Mouse (Mus musculus) gastrocnemius, adult 8-10 months (tissue): ENCODE data around the gene Cux2. TPM values are rescaled to one million over a fixed set of nuclear protein-coding genes. Genes with fewer than 3 reads are reported as not detected.

Experiments
- DNase-seq, 2 experiments: peaks; one replicate each; pipeline ENCODE4 v3.0.0; 2022; ENCODE audit warnings: low spot score in 2 of 2
- total RNA-seq, 4 experiments: library from RNA; stranded (reverse); gene quantifications; 2 replicates each; pipeline ENCODE4 v1.2.4; 2022

Gene Cux2
- total RNA-seq, 4 experiments from 2014 or later = 1.8 to 3.4 (median 2.3) TPM

- no peak for DNase-seq
Measured at GRCm38 (mm10) chr5:121924423-121924822, 125.5 kb downstream of the Cux2 start.

DNA sequence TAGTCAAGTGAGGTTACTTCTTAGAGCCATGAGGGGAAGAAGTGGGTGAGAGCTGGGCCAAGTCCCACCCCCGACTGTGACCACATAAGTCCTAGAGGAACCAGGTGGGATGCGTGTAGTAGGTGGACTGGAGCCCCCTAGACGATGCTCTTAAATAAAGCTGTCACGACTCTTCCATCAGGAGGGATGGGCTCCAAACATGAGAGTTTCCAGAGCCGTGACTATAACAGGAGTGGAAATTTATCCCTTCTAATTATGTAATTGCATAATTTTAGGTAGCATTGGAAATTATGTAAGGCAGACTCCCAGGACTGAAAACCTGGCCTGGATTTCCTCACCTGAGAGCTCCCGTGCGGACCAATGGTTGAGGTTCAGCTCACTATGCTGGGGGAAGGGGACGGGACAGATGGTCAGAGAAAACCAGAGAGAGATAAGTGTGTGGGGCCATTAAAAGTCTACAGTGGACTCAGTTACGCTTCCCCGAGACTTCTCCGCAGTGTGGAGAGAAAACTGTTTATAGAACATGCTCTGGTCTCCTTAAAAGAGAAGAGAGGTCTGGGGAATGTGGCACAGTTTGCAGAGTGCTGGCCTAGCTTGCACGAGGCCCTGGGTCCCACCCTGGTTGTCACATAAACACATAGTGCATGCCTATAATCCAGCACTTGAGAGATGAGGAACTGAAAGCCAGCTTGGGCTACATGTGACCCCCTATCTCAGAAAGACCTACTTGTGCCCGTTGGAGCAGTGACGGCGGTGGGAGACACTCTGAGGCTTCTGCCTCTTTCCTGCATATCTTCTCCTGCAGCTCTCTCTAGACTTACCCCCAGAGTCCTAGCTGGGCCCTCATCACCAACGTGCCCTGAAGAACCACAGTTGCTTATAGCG lies 126.7 kb downstream of the Cux2 start:
- DNase-seq = no peak

DNA sequence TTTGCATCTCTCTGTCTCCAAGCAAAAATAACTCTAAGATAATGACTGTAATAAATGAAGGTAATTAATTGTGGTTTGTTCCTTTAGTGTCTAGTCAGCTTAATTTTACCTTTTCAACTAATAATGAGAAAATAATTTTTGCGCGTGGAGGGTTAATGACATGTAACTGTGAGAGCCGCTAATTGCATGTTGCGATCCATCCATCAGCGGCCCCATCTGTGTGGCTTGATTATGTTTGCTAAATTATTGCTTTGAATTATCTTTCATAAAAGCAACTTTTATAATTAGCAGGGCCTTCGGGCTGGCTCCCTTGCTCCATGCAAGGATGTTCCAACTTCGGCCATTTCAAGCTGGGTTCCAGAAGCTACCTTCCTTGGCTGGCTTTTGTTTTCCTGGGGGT lies 130.7 kb downstream of the Cux2 start:
- DNase-seq = no peak

- no peak for DNase-seq
Measured at GRCm38 (mm10) chr5:121916813-121917212, 133.1 kb downstream of the Cux2 start.

DNA sequence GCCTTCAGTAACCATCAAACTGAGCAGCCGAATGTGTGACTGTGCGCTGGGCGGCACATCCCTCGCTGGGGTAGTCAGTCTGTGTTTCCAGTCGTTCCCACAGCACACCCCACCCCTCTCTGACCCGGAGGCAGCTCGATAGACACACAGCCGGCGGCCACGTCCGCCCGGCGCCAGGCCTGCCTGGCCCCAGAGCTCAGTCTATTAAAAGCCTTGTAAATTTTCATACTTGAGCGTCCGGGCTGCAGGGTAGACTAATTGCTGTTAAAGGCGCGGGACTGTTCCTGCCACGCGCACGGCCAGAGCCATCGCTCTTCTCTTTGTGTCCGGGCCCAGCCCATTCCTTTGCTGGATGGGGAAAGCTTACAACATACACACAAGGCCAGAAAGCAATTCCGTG lies 135.9 kb downstream of the Cux2 start:
- no peak for DNase-seq

- no peak for DNase-seq
Measured at GRCm38 (mm10) chr5:121909226-121909985, 140.5 kb downstream of the Cux2 start.

DNA sequence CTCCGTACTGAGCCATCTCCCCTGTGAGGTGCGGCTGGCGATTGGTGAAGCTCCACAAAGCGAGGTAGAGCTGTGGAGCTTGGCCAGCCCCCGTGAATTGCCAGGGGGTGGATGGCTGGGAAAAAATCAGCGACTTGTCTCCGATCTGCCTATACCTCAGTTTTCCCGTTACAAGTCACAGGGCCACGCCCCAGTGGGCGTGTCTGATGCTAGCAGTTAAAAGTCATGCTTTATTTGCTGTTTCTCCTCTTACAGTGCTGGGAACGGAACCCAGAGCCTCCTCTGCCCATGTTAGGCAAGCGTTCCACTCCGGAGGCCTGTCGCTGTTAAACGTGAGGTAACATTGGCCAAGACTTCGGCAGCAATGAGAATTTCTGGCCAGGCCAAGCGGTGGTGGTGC lies 144.2 kb downstream of the Cux2 start:
- DNase-seq = no peak

- no peak for DNase-seq
Measured at GRCm38 (mm10) chr5:121904799-121905198, 145.1 kb downstream of the Cux2 start.

- no peak for DNase-seq
Measured at GRCm38 (mm10) chr5:121902809-121903745, 146.8 kb downstream of the Cux2 start.

DNA sequence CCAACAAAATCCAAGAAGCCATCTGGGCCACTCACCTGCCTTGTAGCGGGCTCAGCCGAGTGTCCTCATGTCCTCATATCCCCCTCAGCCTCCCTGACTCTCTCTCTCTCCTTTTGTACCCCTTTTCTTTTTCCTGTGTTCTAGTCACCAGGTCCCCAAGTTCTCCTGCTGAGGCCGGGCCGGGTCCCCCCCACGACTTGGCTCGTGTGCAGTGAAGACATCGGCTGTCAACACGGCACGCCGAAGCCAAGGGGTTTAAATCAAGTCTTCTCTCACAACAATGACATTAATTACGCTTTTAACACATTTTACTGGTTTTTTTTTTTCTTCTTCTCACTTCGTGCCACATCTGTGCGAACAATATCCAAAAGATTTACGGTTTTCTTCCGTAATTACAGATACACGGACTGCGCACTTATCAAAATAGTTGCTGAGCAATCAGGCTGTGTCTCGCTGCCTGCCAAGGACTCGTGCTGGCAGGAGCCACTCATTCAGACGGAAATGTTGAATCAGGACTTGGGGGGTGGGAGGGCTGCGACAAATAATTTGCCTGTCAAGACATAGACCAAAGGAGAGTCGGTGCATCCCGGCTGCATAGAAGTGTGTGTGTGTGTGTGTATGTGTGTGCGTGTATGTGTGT lies 154.7 kb downstream of the Cux2 start:
- DNase-seq = no peak

- no peak for DNase-seq
Measured at GRCm38 (mm10) chr5:121894647-121895046, 155.3 kb downstream of the Cux2 start.

DNA sequence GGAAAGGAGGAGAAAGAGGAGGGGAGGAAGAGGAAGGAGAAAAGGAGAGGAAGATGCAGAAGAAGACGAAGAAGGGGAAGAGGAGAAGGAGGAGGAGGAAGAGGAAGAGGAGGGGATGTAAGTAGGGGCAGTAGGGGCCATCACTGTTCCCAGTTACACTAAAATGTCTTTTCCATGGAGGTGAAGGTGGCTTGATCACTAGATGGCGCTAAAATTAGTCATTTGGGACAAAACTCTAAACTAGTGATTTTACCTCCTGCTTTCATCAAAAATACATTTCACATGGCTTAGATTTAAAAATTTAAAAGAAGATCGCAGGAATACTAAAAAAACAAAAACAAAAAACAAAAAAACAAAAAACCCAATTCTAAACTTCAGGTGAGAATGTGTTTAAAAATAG lies 156.3 kb downstream of the Cux2 start:
- DNase-seq = no peak

DNA sequence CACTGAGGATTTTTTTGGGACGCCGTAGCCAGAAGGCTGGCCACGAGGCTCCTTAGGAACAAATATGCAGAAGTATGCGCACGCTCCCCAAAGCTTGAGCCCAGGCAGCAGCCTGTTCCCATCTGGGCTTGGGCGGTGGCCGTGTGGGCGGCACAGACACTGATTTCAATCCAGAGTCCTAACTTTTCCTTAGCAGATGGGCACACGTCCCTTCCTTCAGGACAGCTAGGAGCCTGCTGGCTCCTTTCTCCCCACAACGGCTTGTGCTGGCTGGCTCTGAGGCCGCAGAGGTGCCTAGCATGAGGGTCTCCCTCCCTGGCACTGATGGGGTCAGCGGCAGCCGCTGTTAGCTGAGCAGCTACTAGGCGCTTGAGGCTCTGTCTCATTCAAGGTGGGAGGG lies 157.6 kb downstream of the Cux2 start:
- DNase-seq = no peak

- no peak for DNase-seq
Measured at GRCm38 (mm10) chr5:121890925-121891324, 159.0 kb downstream of the Cux2 start.

- DNase-seq = no peak
Measured at GRCm38 (mm10) chr5:121889819-121890362, 160.0 kb downstream of the Cux2 start.

DNA sequence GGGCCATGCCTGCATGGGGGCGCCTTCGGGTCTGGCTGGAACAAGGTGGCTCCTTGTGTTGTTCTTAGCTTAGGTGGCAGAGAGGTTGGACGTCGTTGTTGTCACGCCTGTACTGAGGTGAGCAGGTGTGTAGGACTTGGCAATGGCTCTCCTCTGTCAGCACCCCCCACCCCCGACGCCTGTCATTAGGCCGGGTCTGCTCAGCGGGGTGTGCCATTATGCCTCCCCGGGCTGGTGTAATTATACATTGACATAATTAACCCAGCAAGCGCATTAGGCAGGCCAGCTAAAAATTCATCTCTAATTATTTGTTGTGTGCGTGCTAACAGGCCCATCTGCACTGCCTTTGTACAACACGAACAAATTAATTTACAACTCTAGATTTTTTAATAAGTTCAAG lies 160.5 kb downstream of the Cux2 start:
- DNase-seq = no peak

DNA sequence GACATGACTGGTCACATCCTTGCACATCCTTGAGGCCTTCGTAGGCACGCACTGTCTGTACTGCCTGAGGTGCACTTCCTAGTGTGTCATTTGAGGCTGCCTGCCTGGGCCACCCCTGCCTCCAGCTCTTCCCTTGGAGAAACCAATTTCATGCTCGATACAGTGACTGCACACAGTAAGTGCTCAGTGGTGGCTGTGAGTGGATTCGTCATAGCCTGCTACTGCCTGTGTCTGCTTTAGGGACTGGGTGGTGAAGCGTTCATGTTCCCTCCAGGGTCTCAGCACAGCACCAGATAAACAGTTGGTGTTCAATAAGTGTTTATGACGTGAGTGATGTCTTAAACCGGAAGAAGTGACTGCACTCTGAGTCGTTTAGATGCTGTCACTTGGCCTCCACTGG lies 166.5 kb downstream of the Cux2 start:
- no peak for DNase-seq

- DNase-seq = no peak
Measured at GRCm38 (mm10) chr5:121879211-121879610, 170.7 kb downstream of the Cux2 start.

DNA sequence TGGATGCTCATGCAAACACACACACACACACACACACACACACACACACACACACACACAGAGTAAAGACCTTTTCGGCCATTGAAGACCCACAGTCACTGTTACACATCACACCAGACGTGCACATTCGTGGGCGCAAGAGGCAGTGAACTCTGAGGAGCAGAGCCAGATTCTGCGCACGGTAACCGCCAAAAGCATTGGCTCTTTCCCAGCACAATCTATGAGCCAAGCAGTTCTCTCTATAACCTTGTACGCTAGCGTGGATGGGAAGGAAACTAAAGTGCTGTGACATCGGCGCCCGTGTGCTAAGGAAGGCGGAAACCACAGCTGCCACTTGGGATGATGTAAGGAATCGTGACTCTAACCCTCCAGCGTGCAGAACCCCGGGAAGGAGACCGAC lies 171.2 kb downstream of the Cux2 start:
- no peak for DNase-seq

DNA sequence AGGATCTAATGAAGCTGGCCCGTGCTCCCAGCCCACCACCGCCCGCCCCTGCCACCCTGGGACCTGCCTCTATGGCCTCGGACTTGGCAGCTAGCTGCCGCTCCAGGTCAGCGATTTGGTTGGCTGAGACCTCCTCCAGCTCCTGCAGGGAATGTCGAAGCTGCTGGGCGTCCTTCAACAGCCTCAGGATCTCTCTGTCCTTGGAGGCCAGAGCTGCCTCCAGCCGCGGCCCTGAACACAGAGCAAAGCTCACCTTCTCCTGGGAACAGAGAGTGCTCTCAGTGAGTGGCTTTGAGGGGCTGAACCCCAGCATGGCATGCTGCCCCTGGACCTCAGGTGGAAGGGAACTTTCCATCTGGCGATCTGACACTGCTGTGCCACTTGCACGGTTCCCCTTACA lies 173.0 kb downstream of the Cux2 start:
- no peak for DNase-seq

GRCm38 (mm10) chr5:121875041-121875440 lies 174.9 kb downstream of the Cux2 start:
- DNase-seq = no peak
